Mouse (Mus musculus) adrenal gland, adult 10 weeks (tissue): ENCODE results near the gene Smarcd2. TPM values are rescaled to one million over a fixed set of nuclear protein-coding genes. Genes with fewer than 3 reads are reported as not detected.

ENCODE experiments used
- polyA plus RNA-seq: library from polyadenylated mRNA; stranded (reverse); fragments of 350-450 nt; fragmentation: Illumina TruSeq; extraction: RNeasy Lipid Tissue Mini Kit (QIAGEN cat#74804); gene quantifications from one replicate; pipeline ENCODE4 v1.2.3, GENCODE M21; 2014; ENCODE audit warnings: low read depth, low replicate concordance

Gene Smarcd2
- 13.2 TPM for polyA plus RNA-seq

GRCm38 (mm10) chr11:106272644-106273310 lies at the start of gene Smarcd2:
Gene Smarcd2 (minus strand): TSS chr11:106272972.

GRCm38 (mm10) chr11:106314333-106314812 lies 41.6 kb upstream of the Smarcd2 start, which contains the start of gene Cd79b:
Gene Cd79b (minus strand): TSS chr11:106314762.

DNA sequence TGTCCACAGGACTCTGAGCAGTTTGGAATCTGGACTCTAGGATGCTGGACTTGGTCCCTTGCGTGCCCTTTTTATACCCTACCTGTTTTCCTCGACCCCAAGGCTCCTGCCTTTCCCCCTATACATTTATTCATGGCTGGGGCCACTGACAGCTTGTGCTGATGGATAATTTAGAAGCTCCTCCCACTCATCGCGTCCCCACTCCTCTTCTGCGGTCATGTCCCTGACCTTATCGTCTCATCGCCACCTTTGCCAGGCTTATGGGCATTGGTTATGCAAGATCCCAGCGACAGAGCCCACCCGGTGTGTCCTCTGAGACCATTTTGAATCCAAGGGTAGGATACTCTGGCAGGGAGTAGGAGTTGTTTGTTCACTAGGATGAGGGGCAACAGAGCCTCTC lies 29.0 kb upstream of the Smarcd2 start, which contains the start of gene Gh:
TSS of gene Gh (minus strand) at position 101 of the 400 bp plus-strand sequence.

GRCm38 (mm10) chr11:106276454-106276853 lies 3.7 kb upstream of the Smarcd2 start, which contains the start of gene Tcam1:
Gene Tcam1 (plus strand): TSS chr11:106276672.

GRCm38 (mm10) chr11:106255685-106256451 lies 16.9 kb downstream of the Smarcd2 start, which contains the start of the genes Ftsj3 and Psmc5:
Gene Ftsj3 (minus strand): TSS chr11:106256079.
Gene Psmc5 (plus strand): TSS chr11:106256154.

DNA sequence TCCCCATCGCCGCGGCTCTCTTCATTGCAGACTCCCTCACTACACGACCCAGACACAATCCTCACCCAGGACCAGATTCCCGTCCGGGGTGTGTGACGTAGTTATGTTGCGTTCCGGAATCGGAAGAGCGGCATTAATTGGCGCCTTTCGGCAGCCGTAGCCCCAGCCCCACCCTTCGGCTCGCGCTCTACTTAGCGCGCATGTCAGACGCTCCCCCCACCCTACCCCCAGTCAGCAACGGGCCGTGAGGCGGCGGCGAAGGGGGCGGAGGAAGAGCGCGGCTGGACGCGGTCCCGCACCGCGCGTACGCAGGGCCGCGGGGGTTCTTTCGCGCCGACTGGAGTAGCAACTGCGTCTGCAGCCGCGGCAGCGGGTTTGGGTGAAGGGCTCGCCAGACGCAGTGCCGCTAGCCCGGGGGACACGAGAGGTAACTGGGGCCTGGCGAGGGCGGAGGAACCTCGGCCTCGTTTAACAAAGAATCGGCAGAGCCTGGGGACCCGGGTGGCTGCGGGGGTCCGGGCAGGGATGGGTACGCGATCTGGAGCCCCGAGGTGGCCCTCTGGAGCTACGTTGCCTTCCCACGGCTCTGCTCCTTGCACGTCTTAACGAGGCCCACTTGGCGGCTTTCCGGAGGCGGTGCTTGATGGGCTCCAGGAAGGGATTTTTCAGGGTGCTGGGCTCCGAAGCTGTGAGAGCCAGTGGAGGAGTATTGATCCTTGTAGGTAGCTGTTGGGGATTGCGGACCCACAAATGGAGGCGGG lies 55.9 kb downstream of the Smarcd2 start, which contains the start of gene Ddx42:
TSS of gene Ddx42 (plus strand) at position 197 of the 761 bp plus-strand sequence.

GRCm38 (mm10) chr11:106215927-106216729 lies 56.6 kb downstream of the Smarcd2 start, which contains the start of gene Ccdc47:
Gene Ccdc47 (minus strand): TSS chr11:106216344.

Other genes starting within 250 kb of the Smarcd2 start
- 43.0 TPM for gene Dcaf7, start 236.1 kb downstream of the Smarcd2 start, polyA plus RNA-seq
- 15.1 TPM for gene Taco1, start 206.9 kb downstream of the Smarcd2 start, polyA plus RNA-seq
- 9.6 TPM for gene Map3k3, start 188.4 kb downstream of the Smarcd2 start, polyA plus RNA-seq
- gene Gm10840, start 112.1 kb downstream of the Smarcd2 start, polyA plus RNA-seq: not detected
- 2.2 TPM for gene Limd2, start 112.1 kb downstream of the Smarcd2 start, polyA plus RNA-seq
- 8.9 TPM for gene Strada, start 70.8 kb downstream of the Smarcd2 start, polyA plus RNA-seq
- 267 TPM for gene Ccdc47, start 56.6 kb downstream of the Smarcd2 start, polyA plus RNA-seq
- gene Ddx42, start 56.0 kb downstream of the Smarcd2 start, polyA plus RNA-seq: 65.4 TPM
- 20.9 TPM for gene Ftsj3, start 16.9 kb downstream of the Smarcd2 start, polyA plus RNA-seq
- gene Psmc5, start 16.8 kb downstream of the Smarcd2 start, polyA plus RNA-seq: 33.4 TPM
- not detected for gene Tcam1, start 3.7 kb upstream of the Smarcd2 start, polyA plus RNA-seq
- gene Gh, start 28.9 kb upstream of the Smarcd2 start, polyA plus RNA-seq: not detected
- not detected for gene Cd79b, start 41.8 kb upstream of the Smarcd2 start, polyA plus RNA-seq
- 0.23 TPM for gene Scn4a, start 80.3 kb upstream of the Smarcd2 start, polyA plus RNA-seq
- gene Prr29, start 92.5 kb upstream of the Smarcd2 start, polyA plus RNA-seq: not detected
- 6.2 TPM for gene Icam2, start 115.1 kb upstream of the Smarcd2 start, polyA plus RNA-seq
- 120 TPM for gene Ern1, start 214.9 kb upstream of the Smarcd2 start, polyA plus RNA-seq